Mouse (Mus musculus) forebrain, embryonic 12.5 days (tissue): ENCODE data around the gene Polr2i. TPM values are rescaled to one million over a fixed set of nuclear protein-coding genes. Genes with fewer than 3 reads are reported as not detected.
A peak's percentile ranks its signal among the peaks of the same experiment; 100 is the strongest.
"Not testable (repeated sequence)": the region's sequence is repeated elsewhere in the genome, so short reads cannot be mapped to it uniquely, and the experiment has no call there.

Source experiments
- ATAC-seq: fragments of 200-750 bp; cut with Nextera tagmentation; 2 replicates; pipeline ENCODE4 v1.8.0; 2017; ENCODE audit warnings: moderate TSS enrichment; ENCODE audit not compliant: low FRiP score
- H3K27ac ChIP-seq: fragments of 300-500 bp; sonication (generic); 2 replicates; pipeline ENCODE4 v1.5.1; 2016; ENCODE audit warnings: mild to moderate bottlenecking
- H3K27me3 ChIP-seq: fragments of 300-500 bp; sonication (generic); 2 replicates; pipeline ENCODE4 v1.6.1; 2016; ENCODE audit warnings: mild to moderate bottlenecking
- H3K36me3 ChIP-seq: fragments of 300-500 bp; sonication (generic); replicated peaks from 2 replicates; pipeline ENCODE4 v1.6.1; 2016; ENCODE audit warnings: mild to moderate bottlenecking
- H3K4me1 ChIP-seq: fragments of 300-500 bp; sonication (generic); 2 replicates; pipeline ENCODE4 v1.6.1; 2016
- H3K4me2 ChIP-seq: fragments of 300-500 bp; sonication (generic); 2 replicates; pipeline ENCODE4 v1.6.1; 2016; ENCODE audit warnings: mild to moderate bottlenecking, moderate library complexity
- H3K4me3 ChIP-seq: fragments of 300-500 bp; sonication (generic); replicated peaks from 2 replicates; pipeline ENCODE4 v1.5.1; 2016; ENCODE audit warnings: mild to moderate bottlenecking
- H3K9ac ChIP-seq: fragments of 300-500 bp; sonication (generic); 2 replicates; pipeline ENCODE4 v1.6.1; 2016; ENCODE audit warnings: mild to moderate bottlenecking
- H3K9me3 ChIP-seq: fragments of 300-500 bp; sonication (generic); 2 replicates; pipeline ENCODE4 v1.6.1; 2016
- WGBS: fragments of 180-500 bp; shearing (Covaris S2); methylation state at CpG from one replicate; pipeline ENCODE4 v1.1.7; 2016; 5-methylcytosine and 5-hydroxymethylcytosine counted together
- polyA plus RNA-seq: library from polyadenylated mRNA; unstranded; fragments of >200 nt; fragmentation: Nextera tagmentation; extraction: Ambion mirVana; gene quantifications from 2 replicates; pipeline ENCODE4 v1.2.1, GENCODE M21; 2016

Gene Polr2i
- polyA plus RNA-seq, 1 experiment from 2014 or later = 164 TPM

DNA sequence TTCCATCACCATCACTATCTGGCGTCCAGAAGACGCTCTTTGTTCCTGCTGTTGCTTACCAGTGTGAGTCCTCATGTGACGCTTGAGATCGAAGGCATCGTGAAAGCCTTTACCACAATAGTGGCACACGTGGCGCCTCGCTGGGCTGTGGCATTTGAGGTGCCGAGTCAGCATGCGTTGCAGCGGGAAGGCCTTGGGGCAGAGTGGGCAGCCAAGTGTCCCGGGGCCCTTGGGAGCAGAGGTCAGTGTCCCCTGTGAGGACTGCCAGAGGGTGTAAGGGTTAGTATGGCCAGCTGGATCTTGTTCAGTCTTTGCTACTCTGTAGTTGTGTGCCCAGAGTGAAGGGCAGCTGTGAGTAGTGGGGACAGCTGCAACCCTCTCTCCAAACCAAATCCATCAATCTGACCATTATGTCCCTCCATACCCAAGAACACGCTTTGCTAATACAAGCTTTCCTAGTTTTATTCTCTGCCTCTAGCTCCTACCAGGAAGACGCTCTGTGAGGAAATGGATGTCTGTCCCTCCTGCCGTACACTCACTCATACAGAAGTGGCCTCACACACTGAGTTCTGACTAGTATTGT, 2.6 kb downstream of the Polr2i start:
- Histone ChIP-seq H3K36me3 (peaks cover 27% of the 10 kb centered on the region), H3K4me3 (no peak overlapping the region), H3K27ac (no peak overlapping the region), H3K4me2 (no peak overlapping the region), H3K9me3 (no peaks in the 10 kb centered on the region), H3K9ac (no peak overlapping the region), H3K27me3 (no peaks in the 10 kb centered on the region), H3K4me1 (peaks cover 20% of the 10 kb centered on the region)
- WGBS = 93% methylated on average over 15 of the region's 15 CpGs
- ATAC-seq = no peak

DNA sequence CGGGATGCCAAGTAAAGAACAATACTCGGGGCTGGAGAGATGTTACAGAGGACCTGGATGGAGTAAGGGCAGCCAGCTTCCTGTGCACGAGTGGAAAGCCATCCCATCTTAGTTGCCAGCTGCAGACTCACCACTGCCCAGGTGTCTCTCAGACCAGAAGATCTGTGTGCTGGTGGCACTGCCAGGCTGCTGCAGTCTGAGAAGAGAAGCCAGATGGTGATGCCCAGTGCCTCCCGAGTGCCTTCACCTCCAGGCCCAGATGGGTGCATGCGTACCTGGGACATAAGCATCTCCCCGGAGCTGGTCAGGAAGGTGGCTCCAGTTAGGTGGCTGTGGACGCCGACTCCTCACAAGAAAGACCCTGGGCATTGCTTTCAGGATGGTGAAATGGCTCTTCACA, 3.3 kb downstream of the Polr2i start:
- no peak overlapping the region for H3K4me3 ChIP-seq
- 95% methylated on average over 8 of the region's 8 CpGs for WGBS
- no peaks in the 10 kb centered on the region for H3K27me3 ChIP-seq
- peaks cover 27% of the 10 kb centered on the region for H3K36me3 ChIP-seq
- no peak overlapping the region for H3K9ac ChIP-seq
- no peaks in the 10 kb centered on the region for H3K9me3 ChIP-seq
- H3K27ac ChIP-seq = no peak overlapping the region
- no peak for ATAC-seq
- no peak overlapping the region for H3K4me2 ChIP-seq
- H3K4me1 ChIP-seq = peaks cover 20% of the 10 kb centered on the region

DNA sequence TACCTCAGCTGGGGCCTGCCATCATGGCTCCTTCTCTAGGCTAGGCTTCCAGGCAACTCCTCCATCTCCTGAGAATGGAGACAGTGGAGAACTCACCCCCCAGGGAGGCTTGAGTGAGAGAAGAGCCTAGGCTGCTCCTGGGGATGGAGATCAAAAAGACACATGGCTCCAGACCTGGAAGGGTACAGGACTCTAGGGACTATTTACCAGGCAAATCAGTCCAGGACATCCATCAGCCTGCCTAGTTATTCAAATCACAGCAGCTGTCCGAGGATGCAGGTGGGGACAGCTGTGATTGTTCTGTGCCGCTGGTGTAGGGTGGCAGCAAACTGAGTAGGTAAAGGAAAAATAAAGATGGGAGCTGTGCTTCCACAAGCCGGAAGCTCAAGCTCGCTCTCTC, 3.9 kb downstream of the Polr2i start, which contains the start of gene Ovol3:
Gene Ovol3, minus strand, starts transcription at position 101 of the 400 bp plus-strand sequence.
- peaks cover 32% of the 10 kb centered on the region for H3K36me3 ChIP-seq
- no peaks in the 10 kb centered on the region for H3K27me3 ChIP-seq
- ATAC-seq = no peak
- no peaks in the 10 kb centered on the region for H3K9me3 ChIP-seq
- no peak within 1 kb of the TSS for H3K4me3 ChIP-seq
- peaks cover 18% of the 10 kb centered on the region for H3K4me1 ChIP-seq
- WGBS = 89% methylated on average over 4 of the region's 4 CpGs
- H3K27ac ChIP-seq = no peak within 1 kb of the TSS
- no peak within 1 kb of the TSS for H3K9ac ChIP-seq
- H3K4me2 ChIP-seq = no peak within 1 kb of the TSS

DNA sequence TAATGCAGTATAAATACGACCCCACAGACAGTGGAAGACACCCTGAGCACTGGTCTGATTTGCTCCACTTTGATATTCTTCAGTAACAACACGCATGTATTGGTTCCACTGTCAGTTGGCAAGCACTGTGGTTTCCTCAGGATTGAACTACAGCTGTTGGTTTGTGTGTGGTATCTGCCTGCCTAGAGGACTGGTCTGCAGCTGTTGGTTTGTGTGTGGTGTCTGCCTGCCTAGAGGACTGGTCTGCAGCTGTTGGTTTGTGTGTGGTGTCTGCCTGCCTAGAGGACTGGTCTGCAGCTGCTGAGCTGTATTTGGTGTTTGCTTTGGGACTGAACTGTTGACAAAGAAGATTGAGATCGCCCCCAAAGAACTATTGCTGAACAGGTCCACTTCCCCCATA, 5.6 kb downstream of the Polr2i start:
- ATAC-seq, H3K27me3 ChIP-seq, H3K4me2 ChIP-seq, H3K27ac ChIP-seq, H3K9me3 ChIP-seq, H3K4me3 ChIP-seq, H3K9ac ChIP-seq: not testable (repeated sequence)
- Histone ChIP-seq H3K36me3 (peaks cover 49% of the 10 kb centered on the region), H3K4me1 (peaks cover 11% of the 10 kb centered on the region)
- WGBS = 91% methylated on average over 3 of the region's 3 CpGs

DNA sequence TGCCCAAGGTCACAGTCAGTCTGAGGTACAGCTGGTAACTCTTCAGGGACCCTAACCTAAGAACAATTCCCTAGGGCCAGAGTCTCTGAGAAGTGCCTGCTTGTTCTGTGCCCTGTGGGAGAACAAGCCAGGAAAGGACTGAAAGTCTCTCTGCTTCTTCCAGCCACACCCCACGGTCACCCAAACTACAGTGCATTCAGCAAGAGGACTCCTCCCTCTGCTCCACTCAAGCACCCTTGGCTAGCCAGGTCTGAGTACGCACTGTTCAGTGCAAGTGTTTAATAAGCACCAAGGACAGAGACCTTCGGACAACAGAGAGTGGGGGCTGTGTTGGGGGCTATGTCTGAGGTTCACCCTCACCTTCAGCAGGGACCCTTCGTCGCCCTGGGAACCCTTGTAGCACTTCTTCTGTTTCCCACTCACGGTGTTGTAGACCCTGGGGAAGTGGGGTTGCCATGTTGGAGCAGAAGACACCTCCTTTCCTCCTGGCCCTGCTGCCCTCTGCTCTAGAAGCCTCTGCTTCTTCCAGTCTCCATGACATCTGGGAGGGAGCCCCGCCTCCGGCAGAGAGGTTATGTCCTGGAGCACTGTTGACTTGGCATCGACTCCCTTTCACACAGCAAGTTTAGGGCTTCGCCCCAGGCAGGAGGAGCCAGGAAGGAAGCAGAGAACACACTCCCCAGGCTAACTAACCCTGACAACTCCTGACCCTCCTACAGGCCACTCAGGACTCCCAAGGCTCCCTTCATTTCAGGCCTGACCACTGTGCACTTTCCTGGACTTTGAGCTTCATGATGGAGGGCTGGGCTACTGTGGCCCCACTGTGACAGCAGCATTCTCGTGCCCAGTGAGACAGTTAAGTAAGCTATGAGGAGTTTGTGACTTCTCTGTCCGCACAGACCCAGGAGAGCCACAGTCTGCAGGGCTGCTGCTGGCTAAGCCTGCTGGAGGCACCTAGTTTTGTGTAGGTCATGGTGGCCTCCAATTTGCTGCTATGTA, 20.5 kb downstream of the Polr2i start:
- Histone ChIP-seq H3K27me3 (no peaks in the 10 kb centered on the region), H3K4me3 (no peak overlapping the region), H3K9ac (no peak overlapping the region), H3K4me1 (no peaks in the 10 kb centered on the region), H3K4me2 (no peak overlapping the region), H3K36me3 (peaks cover 59% of the 10 kb centered on the region), H3K9me3 (no peaks in the 10 kb centered on the region), H3K27ac (peak overlapping the region; percentile 13; the same call in 1 of the 2 replicates)
- 89% methylated on average over 12 of the region's 12 CpGs for WGBS
- ATAC-seq = no peak

DNA sequence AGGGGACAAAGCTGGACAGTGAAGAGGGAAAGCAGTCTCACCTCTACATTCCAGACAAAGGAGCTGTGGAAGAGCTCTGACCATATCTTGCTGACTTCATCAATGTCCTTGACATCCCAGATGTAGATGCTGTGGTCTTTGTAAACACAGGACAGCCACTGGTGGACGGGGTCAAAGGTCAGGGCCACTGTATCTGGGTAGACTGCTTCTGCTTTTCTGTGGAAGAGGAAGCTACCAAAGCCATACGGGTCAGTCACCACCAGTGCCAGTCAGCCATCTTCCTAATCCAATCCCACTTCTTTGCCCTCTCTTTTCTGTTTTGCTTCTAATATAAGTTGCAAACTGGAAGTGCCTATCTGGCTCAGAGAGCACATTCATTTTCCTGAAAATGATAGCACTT, 33.3 kb downstream of the Polr2i start:
- H3K27me3 ChIP-seq = no peaks in the 10 kb centered on the region
- H3K9ac ChIP-seq = no peak overlapping the region
- ATAC-seq = no peak
- H3K4me1 ChIP-seq = no peaks in the 10 kb centered on the region
- no peak overlapping the region for H3K4me3 ChIP-seq
- no peak overlapping the region for H3K4me2 ChIP-seq
- no peaks in the 10 kb centered on the region for H3K9me3 ChIP-seq
- no peak overlapping the region for H3K27ac ChIP-seq
- H3K36me3 ChIP-seq = peaks cover 57% of the 10 kb centered on the region
- WGBS = 90% methylated on average over 2 of the region's 2 CpGs

GRCm38 (mm10) chr7:30265531-30265930, 33.8 kb downstream of the Polr2i start:
- no peak overlapping the region for H3K4me2 ChIP-seq
- 95% methylated on average over 5 of the region's 5 CpGs for WGBS
- peaks cover 62% of the 10 kb centered on the region for H3K36me3 ChIP-seq
- H3K27ac ChIP-seq = no peak overlapping the region
- no peak overlapping the region for H3K9ac ChIP-seq
- no peak for ATAC-seq
- no peak overlapping the region for H3K4me3 ChIP-seq
- H3K27me3 ChIP-seq = no peaks in the 10 kb centered on the region
- no peaks in the 10 kb centered on the region for H3K9me3 ChIP-seq
- H3K4me1 ChIP-seq = no peaks in the 10 kb centered on the region

GRCm38 (mm10) chr7:30265935-30266334, 34.2 kb downstream of the Polr2i start:
- Histone ChIP-seq H3K27ac (no peak overlapping the region), H3K9ac (no peak overlapping the region), H3K4me3 (no peak overlapping the region), H3K27me3 (no peaks in the 10 kb centered on the region), H3K9me3 (no peaks in the 10 kb centered on the region), H3K4me2 (no peak overlapping the region), H3K4me1 (no peaks in the 10 kb centered on the region), H3K36me3 (peaks cover 63% of the 10 kb centered on the region)
- WGBS = 91% methylated on average over 7 of the region's 7 CpGs
- no peak for ATAC-seq

DNA sequence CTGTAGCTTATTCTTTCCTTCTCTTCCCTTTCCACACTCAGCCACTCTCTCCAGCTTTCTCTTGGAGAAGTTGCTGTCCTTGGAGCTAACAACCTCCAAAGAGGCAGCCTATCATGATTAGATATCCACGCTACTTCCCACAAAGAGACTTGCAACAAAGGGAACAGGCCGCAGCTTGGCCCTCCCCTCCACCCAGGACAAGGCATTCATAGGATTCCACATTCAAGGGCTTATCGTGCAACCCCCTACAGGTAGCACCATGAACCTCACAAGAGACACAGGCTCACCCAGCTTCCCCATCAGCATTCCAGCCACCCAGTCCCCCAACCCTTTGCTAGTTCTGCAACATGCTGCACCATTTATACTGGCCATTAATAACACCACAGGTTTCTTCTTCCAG, 35.0 kb downstream of the Polr2i start:
- no peak for ATAC-seq

GRCm38 (mm10) chr7:30269641-30270040, 37.9 kb downstream of the Polr2i start:
- Histone ChIP-seq H3K4me3 (no peak overlapping the region), H3K27ac (no peak overlapping the region), H3K9ac (no peak overlapping the region), H3K4me2 (no peak overlapping the region), H3K36me3 (peaks cover 47% of the 10 kb centered on the region), H3K27me3 (no peaks in the 10 kb centered on the region), H3K9me3 (no peaks in the 10 kb centered on the region), H3K4me1 (no peaks in the 10 kb centered on the region)
- 89% methylated on average over 4 of the region's 4 CpGs for WGBS
- no peak for ATAC-seq

More for the DNA sequence above, 35.0 kb downstream of the Polr2i start:
- Histone ChIP-seq H3K36me3 (peaks cover 63% of the 10 kb centered on the region), H3K9me3 (no peaks in the 10 kb centered on the region), H3K4me2 (no peak overlapping the region), H3K9ac (no peak overlapping the region), H3K4me3 (no peak overlapping the region), H3K27me3 (no peaks in the 10 kb centered on the region), H3K4me1 (no peaks in the 10 kb centered on the region), H3K27ac (no peak overlapping the region)
- 85% methylated on average over 3 of the region's 3 CpGs for WGBS

DNA sequence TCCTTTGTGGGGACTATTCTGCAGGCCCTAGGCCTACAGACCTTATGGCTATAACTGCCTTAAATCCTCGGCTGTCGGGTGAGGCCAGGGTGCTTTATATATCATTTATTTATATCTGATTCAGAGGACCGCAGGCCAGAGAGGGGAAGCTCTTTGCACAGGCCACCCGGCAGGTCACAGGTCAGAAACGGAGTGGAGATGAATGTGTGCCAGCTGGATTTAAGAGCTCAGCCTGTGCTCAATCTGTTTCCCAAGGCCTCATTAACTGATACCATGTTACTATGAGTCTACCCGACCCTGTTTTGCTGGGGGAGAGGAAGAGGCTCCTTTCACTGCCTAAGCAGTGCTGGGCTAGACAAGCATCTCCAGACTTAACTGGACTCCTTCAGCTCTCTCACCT, 42.6 kb downstream of the Polr2i start:
- no peak overlapping the region for H3K4me3 ChIP-seq
- WGBS = 85% methylated on average over 6 of the region's 6 CpGs
- H3K9ac ChIP-seq = no peak overlapping the region
- peaks cover 21% of the 10 kb centered on the region for H3K36me3 ChIP-seq
- H3K27me3 ChIP-seq = no peaks in the 10 kb centered on the region
- H3K4me1 ChIP-seq = peaks cover 7% of the 10 kb centered on the region
- no peak overlapping the region for H3K4me2 ChIP-seq
- ATAC-seq = no peak
- no peaks in the 10 kb centered on the region for H3K9me3 ChIP-seq
- no peak overlapping the region for H3K27ac ChIP-seq

DNA sequence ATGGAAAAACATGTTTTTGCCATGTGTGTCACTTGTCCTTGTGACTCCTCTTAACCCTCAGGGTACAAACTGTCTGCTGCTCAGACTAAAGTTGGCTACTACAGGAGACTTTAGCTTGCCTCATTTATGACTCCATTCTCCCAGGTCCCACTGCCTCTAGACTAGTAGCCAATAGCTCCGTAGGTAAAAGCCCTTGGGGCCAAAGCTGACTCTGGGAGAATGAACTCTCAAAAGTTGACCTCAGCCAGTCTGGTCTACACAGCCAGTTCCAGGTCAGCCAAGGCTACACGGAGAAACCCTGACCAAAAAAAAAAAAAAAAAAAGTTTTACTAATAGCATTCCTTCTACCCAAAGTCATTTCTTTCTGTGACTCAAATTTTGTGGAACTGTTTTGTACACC, 47.2 kb downstream of the Polr2i start:
- H3K4me3 ChIP-seq = peak overlapping the region; percentile 68; the same call in 1 of the 2 replicates
- no peaks in the 10 kb centered on the region for H3K9me3 ChIP-seq
- H3K27ac ChIP-seq = no peak overlapping the region
- H3K4me1 ChIP-seq = peaks cover 15% of the 10 kb centered on the region
- no peak for ATAC-seq
- H3K9ac ChIP-seq = no peak overlapping the region
- peak overlapping the region; percentile 69 for H3K4me2 ChIP-seq
- H3K27me3 ChIP-seq = no peaks in the 10 kb centered on the region
- H3K36me3 ChIP-seq = no peaks in the 10 kb centered on the region
- WGBS = 63% methylated on average over 2 of the region's 2 CpGs
